In the genomic region with DNA sequence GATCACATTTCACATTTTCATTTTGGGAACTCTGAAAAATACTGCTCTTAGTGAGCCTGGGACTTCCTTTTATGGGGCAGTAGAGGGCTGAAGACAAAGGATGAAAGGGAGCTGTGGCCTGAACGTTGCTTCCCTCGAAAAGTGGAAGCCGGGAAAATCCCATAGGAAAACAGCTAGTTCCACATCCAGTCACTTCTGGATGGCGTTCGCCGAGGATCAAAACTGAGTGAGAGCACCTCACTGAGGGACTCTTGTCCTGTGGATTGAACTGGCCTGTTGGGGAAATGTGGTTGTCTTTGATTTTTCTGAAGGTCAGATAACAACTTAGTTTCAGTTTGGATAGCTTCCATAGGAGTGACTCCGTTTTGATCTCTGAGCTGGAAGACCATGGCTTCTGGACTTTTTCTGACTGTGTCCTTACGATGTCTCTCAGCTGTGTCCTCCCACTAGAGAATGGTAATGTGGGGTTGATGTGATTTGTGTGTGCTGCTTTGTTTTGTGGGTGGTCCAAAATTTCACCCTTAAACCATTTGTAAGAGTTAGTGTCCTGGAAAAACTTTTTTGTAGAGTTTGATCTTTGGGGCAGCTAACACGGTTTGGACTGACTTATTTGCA, we compare ENCODE assay signal across 9 mouse cellular contexts. TPM values are rescaled to one million over a fixed set of nuclear protein-coding genes. Genes with fewer than 3 reads are reported as not detected.
DNase-seq lines count a peak whose midpoint lies in the region; ATAC-seq lines count a peak whose summit lies in the region.
"Had no signal": no experiment of that assay in that cellular context is flagged by ENCODE, and none has a peak within 500 bp of the region (broad histone marks: within the 10 kb centered on the region; RNA-seq: fewer than 3 reads in every experiment).

No protein-coding gene starts in this region.

- H3K27me3 ChIP-seq in lung, embryonic 15.5 days, result no peaks in the 10 kb centered on the region
- H3K27me3 ChIP-seq in hindbrain, embryonic 15.5 days, result no peaks in the 10 kb centered on the region
- H3K27me3 ChIP-seq in neural tube, embryonic 13.5 days, result no peaks in the 10 kb centered on the region

- H3K36me3 ChIP-seq in lung, embryonic 15.5 days, result peaks cover 3% of the 10 kb centered on the region; the same call in 1 of the 2 replicates
- no peaks in the 10 kb centered on the region for H3K36me3 ChIP-seq in hindbrain, embryonic 15.5 days
- H3K36me3 ChIP-seq in neural tube, embryonic 13.5 days, result 0 out of 2 replicates have a peak, but pooled peaks cover 5% of the 10 kb centered on the region

- H3K9me3 ChIP-seq in lung, embryonic 15.5 days, result 0 out of 2 replicates have a peak, but pooled peaks cover 4% of the 10 kb centered on the region
- no peaks in the 10 kb centered on the region for H3K9me3 ChIP-seq in hindbrain, embryonic 15.5 days
- 0 out of 2 replicates have a peak, but pooled peaks cover 4% of the 10 kb centered on the region for H3K9me3 ChIP-seq in neural tube, embryonic 13.5 days

- peak overlapping the region; percentile 97 for H3K4me2 ChIP-seq in lung, embryonic 15.5 days
- peak overlapping the region; percentile 79 for H3K4me2 ChIP-seq in hindbrain, embryonic 15.5 days
- peak overlapping the region; percentile 60 for H3K4me2 ChIP-seq in neural tube, embryonic 13.5 days

- H3K27ac ChIP-seq in lung, embryonic 15.5 days, result peak overlapping the region; percentile 39; the same call in 1 of the 2 replicates
- H3K27ac ChIP-seq in hindbrain, embryonic 15.5 days (replicated peaks), result no peak overlapping the region
- no peak overlapping the region for H3K27ac ChIP-seq in neural tube, embryonic 13.5 days (replicated peaks)
- H3K27ac ChIP-seq: left cerebral cortex, adult 2 months; midbrain, embryonic 12.5 days had no signal

- H3K4me1 ChIP-seq in lung, embryonic 15.5 days, result peaks cover 21% of the 10 kb centered on the region
- H3K4me1 ChIP-seq in hindbrain, embryonic 15.5 days (replicated peaks), result peaks cover 26% of the 10 kb centered on the region
- peaks cover 31% of the 10 kb centered on the region for H3K4me1 ChIP-seq in neural tube, embryonic 13.5 days (replicated peaks)

- 72% methylated on average over 9 of the region's 9 CpGs for WGBS in lung, embryonic 15.5 days
- WGBS in hindbrain, embryonic 15.5 days, result 88% methylated on average over 9 of the region's 9 CpGs
- WGBS in neural tube, embryonic 13.5 days, result 84% methylated on average over 9 of the region's 9 CpGs

- peak overlapping the region; percentile 10; the same call in 1 of the 2 replicates for H3K4me3 ChIP-seq in lung, embryonic 15.5 days
- H3K4me3 ChIP-seq in hindbrain, embryonic 15.5 days, result peak overlapping the region; percentile 78; the same call in 1 of the 2 replicates
- H3K4me3 ChIP-seq in neural tube, embryonic 13.5 days, result peak overlapping the region; percentile 83; the same call in 1 of the 2 replicates
- H3K4me3 ChIP-seq: left cerebral cortex, adult 2 months had no signal

- DNase-seq in lung, postnatal 14 days, result no peak
- peak; percentile 33 for DNase-seq in heart, adult 8-10 months (ENCODE audit: low spot score)
- no peak for DNase-seq in spleen, postnatal 36 days (ENCODE audit: low spot score in 2 of 2)

- H3K9ac ChIP-seq in lung, embryonic 15.5 days, result peak overlapping the region; percentile 13; the same call in 1 of the 2 replicates
- H3K9ac ChIP-seq in hindbrain, embryonic 15.5 days, result no peak overlapping the region
- H3K9ac ChIP-seq in neural tube, embryonic 13.5 days, result no peak overlapping the region
- H3K9ac ChIP-seq: midbrain, embryonic 12.5 days had no signal

- no peak for ATAC-seq in lung, embryonic 15.5 days (ENCODE audit: borderline replicate concordance, extremely low read depth, low FRiP score, low TSS enrichment)
- ATAC-seq in hindbrain, embryonic 15.5 days (ENCODE audit: low FRiP score, low read depth), result no peak
- no peak for ATAC-seq in neural tube, embryonic 13.5 days (ENCODE audit: low read depth)
- no peak for ATAC-seq in erythroblast, adult 5-6 weeks (replicated peaks; ENCODE audit: low FRiP score, poor library complexity, severe bottlenecking)

RNA-seq across cellular contexts. Expression of gene Spin1, which starts 2.5 kb away (rescaled TPM):
- 85.7 and 87.5 TPM in 2 replicates for polyA plus RNA-seq in lung, embryonic 15.5 days (2015; fragmentation: Nextera tagmentation; extraction: Ambion mirVana)
- total RNA-seq in heart, adult 8-10 months (2022), result 10 to 100 TPM; 28.5 to 34.5 (median 32.8) TPM
- polyA plus RNA-seq in hindbrain, embryonic 15.5 days (2015; fragmentation: Nextera tagmentation; extraction: Ambion mirVana), result 146 and 150 TPM in 2 replicates
- polyA plus RNA-seq in neural tube, embryonic 13.5 days (2015; fragmentation: Nextera tagmentation; extraction: Ambion mirVana), result 121 and 133 TPM in 2 replicates
- 4.4 and 6.9 TPM in 2 replicates for total RNA-seq in erythroblast, adult 5-6 weeks (2015; ENCODE audit: low replicate concordance)
- total RNA-seq in erythroblast, adult 5-6 weeks (2017; ENCODE audit: low replicate concordance), result 6.0 and 9.3 TPM in 2 replicates

Comparison
In these comparisons a context has a peak if more than half of its experiments do, and no peak if none do; other contexts are left out.
1. H3K4me3 ChIP-seq: peak in every context shown above with its lines; median percentile 83 in neural tube, embryonic 13.5 days; 78 in hindbrain, embryonic 15.5 days; 10 in lung, embryonic 15.5 days.